9 mouse cellular contexts compared by ENCODE assay signal in the genomic region with DNA sequence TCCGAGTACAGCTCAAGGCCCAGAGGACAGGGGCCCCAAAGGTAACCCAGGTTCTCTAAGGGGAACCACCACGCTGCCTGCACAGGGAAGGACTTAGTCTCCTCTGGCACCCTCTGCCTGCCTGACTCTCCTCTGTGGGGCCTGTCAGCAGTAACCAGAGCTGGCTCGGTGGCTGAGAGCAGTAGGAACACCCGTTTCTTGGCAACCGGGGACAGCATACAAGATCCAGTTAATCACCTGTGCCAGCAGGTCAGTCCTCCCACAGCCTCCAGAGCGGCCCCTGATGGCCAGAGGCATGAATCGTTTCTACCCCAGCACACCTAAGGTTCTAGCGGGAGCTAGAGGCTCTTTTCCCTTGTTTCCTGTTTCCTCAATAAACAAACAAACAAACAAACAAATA. TPM values are rescaled to one million over a fixed set of nuclear protein-coding genes. Genes with fewer than 3 reads are reported as not detected.
DNase-seq lines count a peak whose midpoint lies in the region; ATAC-seq and TF ChIP-seq lines count a peak whose summit lies in the region.
"Had no signal": no experiment of that assay in that cellular context is flagged by ENCODE, and none has a peak within 500 bp of the region (broad histone marks: within the 10 kb centered on the region; RNA-seq: fewer than 3 reads in every experiment).

No protein-coding gene starts in this region.

- H3K4me1 ChIP-seq in liver, postnatal 0 days (ENCODE audit: insufficient read depth), result peaks cover 14% of the 10 kb centered on the region
- peaks cover 32% of the 10 kb centered on the region for H3K4me1 ChIP-seq in liver, embryonic 12.5 days
- peaks cover 6% of the 10 kb centered on the region for H3K4me1 ChIP-seq in heart, adult 2 months (ENCODE audit: control insufficient read depth, insufficient read depth, low read length)
- H3K4me1 ChIP-seq in kidney, postnatal 0 days (replicated peaks; ENCODE audit: insufficient read depth, low read length), result peaks cover 14% of the 10 kb centered on the region; the same call in 1 of the 2 replicates
- H3K4me1 ChIP-seq in stomach, postnatal 0 days (replicated peaks; ENCODE audit: control insufficient read depth, insufficient read depth), result peaks cover 4% of the 10 kb centered on the region; the same call in 1 of the 2 replicates
- peaks cover 13% of the 10 kb centered on the region for H3K4me1 ChIP-seq in midbrain, embryonic 16.5 days (ENCODE audit: control insufficient read depth, insufficient read depth, low read length)

- no peaks in the 10 kb centered on the region for H3K36me3 ChIP-seq in liver, postnatal 0 days (replicated peaks; ENCODE audit: insufficient read depth, low read length)
- no peaks in the 10 kb centered on the region for H3K36me3 ChIP-seq in liver, embryonic 12.5 days
- no peaks in the 10 kb centered on the region; the same call in 1 of the 2 replicates for H3K36me3 ChIP-seq in heart, adult 2 months (ENCODE audit: control insufficient read depth, insufficient read depth, low read length)
- no peaks in the 10 kb centered on the region for H3K36me3 ChIP-seq in kidney, postnatal 0 days (ENCODE audit: insufficient read depth, low read length)
- H3K36me3 ChIP-seq in stomach, postnatal 0 days (ENCODE audit: control insufficient read depth, insufficient read depth, low read length), result no peaks in the 10 kb centered on the region
- H3K36me3 ChIP-seq in midbrain, embryonic 16.5 days (ENCODE audit: control insufficient read depth, insufficient read depth, low read length), result no peaks in the 10 kb centered on the region

- no peak overlapping the region for H3K27ac ChIP-seq in liver, postnatal 0 days (ENCODE audit: low read depth)
- no peak overlapping the region for H3K27ac ChIP-seq in liver, embryonic 12.5 days
- H3K27ac ChIP-seq in heart, adult 2 months, result peak overlapping the region; percentile 91
- peak overlapping the region; percentile 65 for H3K27ac ChIP-seq in kidney, postnatal 0 days
- H3K27ac ChIP-seq in stomach, postnatal 0 days (replicated peaks), result 0 out of 2 replicates have a peak overlapping the region, but pooled peaks have one; percentile 41
- no peak overlapping the region for H3K27ac ChIP-seq in midbrain, embryonic 16.5 days (ENCODE audit: low read length)
- H3K27ac ChIP-seq: macrophage had no signal

- no peak overlapping the region for H3K4me2 ChIP-seq in liver, postnatal 0 days (ENCODE audit: low read depth, low read length)
- H3K4me2 ChIP-seq in liver, embryonic 12.5 days, result no peak overlapping the region
- H3K4me2 ChIP-seq in kidney, postnatal 0 days (ENCODE audit: low read length), result no peak overlapping the region
- no peak overlapping the region for H3K4me2 ChIP-seq in stomach, postnatal 0 days (replicated peaks; ENCODE audit: low read depth)
- H3K4me2 ChIP-seq in midbrain, embryonic 16.5 days (ENCODE audit: low read length), result no peak overlapping the region

- peaks cover 9% of the 10 kb centered on the region; the same call in 1 of the 2 replicates for H3K27me3 ChIP-seq in liver, postnatal 0 days (ENCODE audit: insufficient read depth, low read length)
- peaks cover 24% of the 10 kb centered on the region for H3K27me3 ChIP-seq in liver, embryonic 12.5 days (replicated peaks)
- no peaks in the 10 kb centered on the region for H3K27me3 ChIP-seq in heart, adult 2 months (ENCODE audit: control insufficient read depth, insufficient read depth, low read length)
- no peaks in the 10 kb centered on the region for H3K27me3 ChIP-seq in kidney, postnatal 0 days (ENCODE audit: insufficient read depth, low read length)
- no peaks in the 10 kb centered on the region for H3K27me3 ChIP-seq in stomach, postnatal 0 days (ENCODE audit: control insufficient read depth, insufficient read depth, low read length)
- no peaks in the 10 kb centered on the region for H3K27me3 ChIP-seq in midbrain, embryonic 16.5 days (ENCODE audit: control insufficient read depth, insufficient read depth, low read depth, low read length)

- no peaks in the 10 kb centered on the region for H3K9me3 ChIP-seq in liver, postnatal 0 days (ENCODE audit: low read length)
- H3K9me3 ChIP-seq in liver, embryonic 12.5 days (replicated peaks), result no peaks in the 10 kb centered on the region
- H3K9me3 ChIP-seq in kidney, postnatal 0 days (replicated peaks; ENCODE audit: low read length), result no peaks in the 10 kb centered on the region
- no peaks in the 10 kb centered on the region for H3K9me3 ChIP-seq in stomach, postnatal 0 days (ENCODE audit: control insufficient read depth, low read length)
- no peaks in the 10 kb centered on the region for H3K9me3 ChIP-seq in midbrain, embryonic 16.5 days (replicated peaks; ENCODE audit: control insufficient read depth, low read length, poor library complexity, severe bottlenecking)

- WGBS in liver, postnatal 0 days (ENCODE audit: insufficient replicate concordance), result 42% methylated on average over 8 of the region's 8 CpGs
- 36% methylated on average over 8 of the region's 8 CpGs for WGBS in liver, embryonic 12.5 days (ENCODE audit: insufficient replicate concordance)
- 29% methylated on average over 8 of the region's 8 CpGs for WGBS in heart, adult 2 months
- 18% methylated on average over 8 of the region's 8 CpGs for WGBS in kidney, postnatal 0 days
- 20% methylated on average over 8 of the region's 8 CpGs for WGBS in stomach, postnatal 0 days
- WGBS in midbrain, embryonic 16.5 days, result 25% methylated on average over 8 of the region's 8 CpGs

- no peak overlapping the region for H3K9ac ChIP-seq in liver, postnatal 0 days (replicated peaks)
- no peak overlapping the region for H3K9ac ChIP-seq in liver, embryonic 12.5 days
- H3K9ac ChIP-seq in heart, adult 2 months (ENCODE audit: low read depth, low read length), result no peak overlapping the region
- no peak overlapping the region for H3K9ac ChIP-seq in kidney, postnatal 0 days (ENCODE audit: low read depth, low read length)
- H3K9ac ChIP-seq in stomach, postnatal 0 days (ENCODE audit: low read length), result no peak overlapping the region
- H3K9ac ChIP-seq in midbrain, embryonic 16.5 days (ENCODE audit: low read depth, low read length), result no peak overlapping the region

- H3K4me3 ChIP-seq in liver, postnatal 0 days (ENCODE audit: low read depth, low read length), result no peak overlapping the region
- H3K4me3 ChIP-seq in liver, embryonic 12.5 days, result no peak overlapping the region
- no peak overlapping the region for H3K4me3 ChIP-seq in heart, adult 2 months
- no peak overlapping the region for H3K4me3 ChIP-seq in kidney, postnatal 0 days (replicated peaks; ENCODE audit: low read depth, low read length)
- no peak overlapping the region for H3K4me3 ChIP-seq in stomach, postnatal 0 days (ENCODE audit: low read depth, low read length)
- H3K4me3 ChIP-seq in midbrain, embryonic 16.5 days (ENCODE audit: low read depth, low read length), result no peak overlapping the region

- H3K79me2 ChIP-seq in heart, adult 2 months (replicated peaks; ENCODE audit: control insufficient read depth, insufficient read depth, low read length), result no peaks in the 10 kb centered on the region

- TF ChIP-seq CTCF in liver, postnatal 0 days (IDR thresholded peaks at IDR 0.05; ENCODE audit: low read depth), result peak; percentile 45
- peak; percentile 74 for TF ChIP-seq CTCF in heart, adult 2 months (IDR thresholded peaks at IDR 0.05)
- peak; percentile 70 for TF ChIP-seq CTCF in kidney, postnatal 0 days (IDR thresholded peaks at IDR 0.05; ENCODE audit: low read depth)
- peak; percentile 70 for TF ChIP-seq CTCF in stomach, postnatal 0 days (IDR thresholded peaks at IDR 0.05; ENCODE audit: low read depth)

- no peak for TF ChIP-seq EP300 in liver, postnatal 0 days (IDR thresholded peaks at IDR 0.05; ENCODE audit: low read depth)
- TF ChIP-seq EP300 in heart, adult 2 months (IDR thresholded peaks at IDR 0.05; ENCODE audit: insufficient read depth, low read depth, low read length), result peak; percentile 77
- no peak for TF ChIP-seq EP300 in stomach, postnatal 0 days (optimal IDR thresholded peaks at IDR 0.05)

- TF ChIP-seq POLR2A in heart, adult 2 months (IDR thresholded peaks at IDR 0.05; ENCODE audit: insufficient read depth, low read depth, low read length), result peak; percentile 52

- no peak for ATAC-seq in liver, postnatal 0 days
- ATAC-seq in liver, embryonic 12.5 days, result no peak
- peak; percentile 27 for ATAC-seq in kidney, postnatal 0 days (replicated peaks; ENCODE audit: low FRiP score, low read depth)
- peak; percentile 40; the same call in 1 of the 2 replicates for ATAC-seq in stomach, postnatal 0 days (ENCODE audit: low FRiP score, low TSS enrichment)
- ATAC-seq in midbrain, embryonic 16.5 days, result no peak
- ATAC-seq in erythroid progenitor cell, adult 5-6 weeks (replicated peaks; ENCODE audit: low FRiP score, poor library complexity, severe bottlenecking), result no peak

- DNase-seq in liver, postnatal 0 days, result peak; percentile 54
- peak; percentile 80 for DNase-seq in cerebellum, adult 11 months
- DNase-seq in heart, adult 2 months, result peak; percentile 64 to 83
- peak; percentile 86 for DNase-seq in kidney, postnatal 0 days (ENCODE audit: low spot score)
- peak; percentile 90 for DNase-seq in stomach, postnatal 0 days (ENCODE audit: low spot score)

- intact Hi-C loops in heart, adult 2 months (cut with DNase I), result no loop called here

RNA-seq across cellular contexts. Expression of a gene that starts 11.4 kb away (rescaled TPM):
- polyA plus RNA-seq in liver, postnatal 0 days (2015; fragmentation: Nextera tagmentation; extraction: Ambion mirVana), result 0.96 and 1.1 TPM in 2 replicates
- polyA plus RNA-seq in liver, embryonic 12.5 days (2016; fragmentation: Nextera tagmentation; extraction: Ambion mirVana), result 0.83 and 1.0 TPM in 2 replicates
- 10 to 100 TPM; 12.1 to 45.3 TPM for total RNA-seq in heart, adult 2 months (2021)
- 17.0 and 23.8 TPM in 2 replicates for polyA plus RNA-seq in heart, adult 2 months (2012; rRNA removed)
- polyA plus RNA-seq in kidney, postnatal 0 days (2015; fragmentation: Nextera tagmentation; extraction: Ambion mirVana), result 8.6 and 9.5 TPM in 2 replicates
- polyA plus RNA-seq in stomach, postnatal 0 days (2015; fragmentation: Nextera tagmentation; extraction: Ambion mirVana), result 9.4 and 17.1 TPM in 2 replicates
- 5.0 and 6.4 TPM in 2 replicates for polyA plus RNA-seq in midbrain, embryonic 16.5 days (2015; fragmentation: Nextera tagmentation; extraction: Ambion mirVana)
- total RNA-seq in erythroid progenitor cell, adult 5-6 weeks (2015; ENCODE audit: low replicate concordance), result 2.9 and 5.0 TPM in 2 replicates
- 1.0 and 9.4 TPM in 2 replicates for total RNA-seq in erythroid progenitor cell, adult 5-6 weeks (2017; ENCODE audit: low replicate concordance)

RNA-seq across cellular contexts. Expression of a gene that starts 18.7 kb away (rescaled TPM):
- 0.35 and 0.54 TPM in 2 replicates for polyA plus RNA-seq in liver, postnatal 0 days (2015; fragmentation: Nextera tagmentation; extraction: Ambion mirVana)
- 0.81 and 1.3 TPM in 2 replicates for polyA plus RNA-seq in liver, embryonic 12.5 days (2016; fragmentation: Nextera tagmentation; extraction: Ambion mirVana)
- total RNA-seq in heart, adult 2 months (2021), result 10 to 100 TPM; 10.9 to 11.5 TPM
- polyA plus RNA-seq in heart, adult 2 months (2012; rRNA removed), result 7.4 and 7.6 TPM in 2 replicates
- 3.7 and 4.0 TPM in 2 replicates for polyA plus RNA-seq in kidney, postnatal 0 days (2015; fragmentation: Nextera tagmentation; extraction: Ambion mirVana)
- 2.0 TPM in 2 replicates for polyA plus RNA-seq in stomach, postnatal 0 days (2015; fragmentation: Nextera tagmentation; extraction: Ambion mirVana)
- 0.95 and 1.1 TPM in 2 replicates for polyA plus RNA-seq in midbrain, embryonic 16.5 days (2015; fragmentation: Nextera tagmentation; extraction: Ambion mirVana)
- total RNA-seq in erythroid progenitor cell, adult 5-6 weeks (2015; ENCODE audit: low replicate concordance), result not detected in 2 replicates
- total RNA-seq in erythroid progenitor cell, adult 5-6 weeks (2017; ENCODE audit: low replicate concordance), result not detected in 2 replicates

RNA-seq across cellular contexts. Expression of a gene that starts 41.4 kb away (rescaled TPM):
- 33.8 and 34.4 TPM in 2 replicates for polyA plus RNA-seq in liver, postnatal 0 days (2015; fragmentation: Nextera tagmentation; extraction: Ambion mirVana)
- polyA plus RNA-seq in liver, embryonic 12.5 days (2016; fragmentation: Nextera tagmentation; extraction: Ambion mirVana), result 31.5 and 31.7 TPM in 2 replicates
- total RNA-seq in heart, adult 2 months (2021), result 10 to 100 TPM; 21.2 to 22.4 TPM
- 26.4 and 29.3 TPM in 2 replicates for polyA plus RNA-seq in heart, adult 2 months (2012; rRNA removed)
- 77.1 and 79.5 TPM in 2 replicates for polyA plus RNA-seq in kidney, postnatal 0 days (2015; fragmentation: Nextera tagmentation; extraction: Ambion mirVana)
- polyA plus RNA-seq in stomach, postnatal 0 days (2015; fragmentation: Nextera tagmentation; extraction: Ambion mirVana), result 49.3 and 50.4 TPM in 2 replicates
- polyA plus RNA-seq in midbrain, embryonic 16.5 days (2015; fragmentation: Nextera tagmentation; extraction: Ambion mirVana), result 74.8 and 79.8 TPM in 2 replicates
- 1.4 TPM in 1 of 2 replicates, not detected in the other for total RNA-seq in erythroid progenitor cell, adult 5-6 weeks (2015; ENCODE audit: low replicate concordance)
- total RNA-seq in erythroid progenitor cell, adult 5-6 weeks (2017; ENCODE audit: low replicate concordance), result 5.8 and 11.4 TPM in 2 replicates

RNA-seq across cellular contexts. Expression of a gene that starts 50.4 kb away (rescaled TPM):
- 0.36 and 0.45 TPM in 2 replicates for polyA plus RNA-seq in liver, postnatal 0 days (2015; fragmentation: Nextera tagmentation; extraction: Ambion mirVana)
- 0.17 and 0.19 TPM in 2 replicates for polyA plus RNA-seq in liver, embryonic 12.5 days (2016; fragmentation: Nextera tagmentation; extraction: Ambion mirVana)
- 1 to 10 TPM in 1 of 2 experiments, under 1 TPM in 1; 0.70 to 1.1 TPM for total RNA-seq in heart, adult 2 months (2021)
- polyA plus RNA-seq in heart, adult 2 months (2012; rRNA removed), result 2.5 and 6.3 TPM in 2 replicates
- polyA plus RNA-seq in kidney, postnatal 0 days (2015; fragmentation: Nextera tagmentation; extraction: Ambion mirVana), result 23.3 and 24.5 TPM in 2 replicates
- 2.4 TPM in 2 replicates for polyA plus RNA-seq in stomach, postnatal 0 days (2015; fragmentation: Nextera tagmentation; extraction: Ambion mirVana)
- 0.19 and 0.26 TPM in 2 replicates for polyA plus RNA-seq in midbrain, embryonic 16.5 days (2015; fragmentation: Nextera tagmentation; extraction: Ambion mirVana)
- not detected in 2 replicates for total RNA-seq in erythroid progenitor cell, adult 5-6 weeks (2015; ENCODE audit: low replicate concordance)
- total RNA-seq in erythroid progenitor cell, adult 5-6 weeks (2017; ENCODE audit: low replicate concordance), result not detected in 2 replicates
- polyA plus RNA-seq: macrophage had no signal

Comparison
In these comparisons a context has a peak if more than half of its experiments do, and no peak if none do; other contexts are left out.
1. ATAC-seq: peak in kidney, postnatal 0 days (single experiment) and stomach, postnatal 0 days (single experiment); none in liver, postnatal 0 days (single experiment), liver, embryonic 12.5 days (single experiment), midbrain, embryonic 16.5 days (single experiment) and erythroid progenitor cell, adult 5-6 weeks (single experiment).
2. H3K27ac ChIP-seq: peak in heart, adult 2 months (single experiment), kidney, postnatal 0 days (single experiment) and stomach, postnatal 0 days (single experiment); none in liver, postnatal 0 days (single experiment), liver, embryonic 12.5 days (single experiment) and midbrain, embryonic 16.5 days (single experiment).
3. Peak in every context shown above with its lines, with median percentiles within 50 percentile points of each other: DNase-seq and CTCF ChIP-seq.